Mouse (Mus musculus): ENCODE data around the gene Nebl. TPM values are rescaled to one million over a fixed set of nuclear protein-coding genes. Genes with fewer than 3 reads are reported as not detected.
A peak's percentile ranks its signal among the peaks of the same experiment; 100 is the strongest.

Nebl gene
- 10 to 100 TPM in 2 of 4 experiments, 1 to 10 TPM in 2; 6.9 to 13.0 (median 10.0) TPM for total RNA-seq (2022)

DNA sequence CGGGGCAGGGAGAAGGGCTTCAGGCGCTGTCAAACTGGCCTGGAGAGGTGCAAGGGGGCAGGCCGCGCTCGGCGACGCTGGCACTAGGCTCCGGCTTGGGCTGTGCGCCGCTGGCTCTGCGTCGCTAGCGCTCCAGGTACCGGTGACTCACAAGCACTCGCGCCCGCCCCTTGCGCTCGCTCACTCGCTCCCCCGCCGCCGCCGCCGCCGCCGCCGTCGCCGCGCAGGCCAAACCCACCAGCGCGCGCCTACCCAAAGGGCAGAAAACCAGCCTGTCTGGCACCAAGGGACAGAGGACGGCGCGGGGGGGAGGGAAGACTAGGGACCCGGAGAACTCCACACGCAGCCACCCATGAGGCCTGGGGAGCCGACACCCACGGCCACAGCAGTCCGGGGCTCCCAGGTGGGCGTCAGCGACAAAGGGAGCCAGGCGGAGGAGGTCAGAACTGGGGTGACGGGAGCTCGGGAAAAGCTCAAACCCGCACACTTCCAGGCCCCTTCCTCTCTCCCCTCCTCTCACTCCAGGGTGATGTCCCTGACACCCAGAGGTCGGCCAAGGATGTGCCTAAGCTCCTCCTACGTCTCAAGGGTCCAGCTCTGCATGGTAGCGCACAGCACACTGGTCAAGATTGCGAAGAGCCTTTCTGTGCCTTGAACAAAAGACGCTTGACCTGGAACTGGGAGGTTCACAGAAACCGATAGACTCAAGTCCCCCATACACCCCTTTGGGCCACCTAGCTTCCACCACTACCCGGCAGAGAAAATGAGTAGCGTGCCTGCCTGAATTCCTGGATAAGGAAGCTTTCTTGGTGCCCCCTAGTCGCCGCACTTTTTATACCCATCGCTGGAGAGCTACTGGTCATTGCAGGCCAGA lies at the start of gene Nebl:
Gene Nebl (minus strand): TSS at position 508 of the 874 bp plus-strand sequence.
- peak; percentile 30 for DNase-seq

DNA sequence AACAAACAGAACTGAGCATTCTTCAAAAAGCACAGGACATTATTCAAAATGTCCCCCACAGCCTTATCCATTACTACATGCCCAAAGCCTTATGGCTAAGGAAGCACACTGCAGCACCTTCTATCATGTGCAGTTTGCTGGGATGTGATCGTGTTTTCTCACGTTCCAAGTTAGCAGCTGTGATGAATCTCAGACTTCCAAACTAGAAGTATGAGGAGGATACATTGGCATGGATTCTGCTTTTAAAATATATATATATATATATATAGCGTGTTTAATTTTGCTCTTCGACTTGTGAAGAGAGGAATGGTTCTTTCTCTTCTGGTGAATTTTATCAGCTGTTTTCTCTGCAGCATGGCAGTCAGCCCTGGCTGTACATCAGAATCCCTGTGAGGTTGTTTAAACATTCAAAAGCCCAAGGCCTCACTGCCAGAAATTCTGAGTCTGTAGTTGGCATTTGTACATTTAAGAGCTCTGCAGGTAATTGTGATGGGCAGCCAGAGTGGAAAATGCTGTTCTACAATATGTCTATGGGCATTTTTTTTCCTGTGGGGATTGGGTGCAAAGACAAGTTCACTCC lies 39.1 kb upstream of the Nebl start:
- no peak for DNase-seq

DNA sequence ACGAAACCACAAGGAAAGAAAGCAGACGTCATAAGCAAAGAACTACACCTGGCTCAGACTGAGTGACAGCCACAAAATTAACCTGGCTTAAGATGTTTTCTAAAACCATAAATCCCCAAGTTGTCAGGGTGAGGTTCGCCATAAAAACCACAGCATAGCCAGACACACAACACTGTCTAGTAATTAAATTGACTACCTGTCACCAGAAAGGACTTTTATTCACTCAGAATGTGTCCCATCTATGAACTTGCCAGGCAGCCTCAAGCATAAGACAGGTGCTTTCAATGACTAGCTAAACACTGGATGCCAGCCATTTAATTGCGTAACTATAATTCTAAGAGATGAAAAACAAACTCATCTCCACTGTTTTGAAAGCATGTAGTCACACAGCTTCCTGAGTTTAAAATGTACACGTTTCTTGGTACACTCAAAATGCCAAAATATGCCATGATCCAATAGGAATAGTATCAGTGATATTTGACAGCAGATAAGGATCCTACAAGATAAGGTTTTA lies 38.0 kb upstream of the Nebl start:
- no peak for DNase-seq

DNA sequence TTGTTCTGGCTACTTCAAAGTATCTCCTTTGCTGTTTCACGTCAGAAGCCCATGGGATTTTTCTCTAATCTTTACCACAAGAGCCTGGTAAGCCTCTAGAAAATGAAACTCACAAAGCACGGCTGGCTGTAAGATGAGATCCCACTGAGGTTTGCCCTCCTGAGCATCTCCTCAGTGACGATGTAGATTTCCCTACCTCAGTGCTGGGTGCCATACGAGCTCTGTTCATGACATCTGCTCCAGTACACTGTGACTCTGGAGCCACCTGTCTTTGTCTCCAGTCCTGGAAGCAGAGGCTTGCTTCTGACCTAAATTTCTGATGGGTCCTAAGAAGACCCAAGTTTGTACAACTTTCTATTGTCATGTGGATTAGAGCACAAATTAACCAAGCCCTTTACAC lies 25.0 kb upstream of the Nebl start:
- no peak for DNase-seq

DNA sequence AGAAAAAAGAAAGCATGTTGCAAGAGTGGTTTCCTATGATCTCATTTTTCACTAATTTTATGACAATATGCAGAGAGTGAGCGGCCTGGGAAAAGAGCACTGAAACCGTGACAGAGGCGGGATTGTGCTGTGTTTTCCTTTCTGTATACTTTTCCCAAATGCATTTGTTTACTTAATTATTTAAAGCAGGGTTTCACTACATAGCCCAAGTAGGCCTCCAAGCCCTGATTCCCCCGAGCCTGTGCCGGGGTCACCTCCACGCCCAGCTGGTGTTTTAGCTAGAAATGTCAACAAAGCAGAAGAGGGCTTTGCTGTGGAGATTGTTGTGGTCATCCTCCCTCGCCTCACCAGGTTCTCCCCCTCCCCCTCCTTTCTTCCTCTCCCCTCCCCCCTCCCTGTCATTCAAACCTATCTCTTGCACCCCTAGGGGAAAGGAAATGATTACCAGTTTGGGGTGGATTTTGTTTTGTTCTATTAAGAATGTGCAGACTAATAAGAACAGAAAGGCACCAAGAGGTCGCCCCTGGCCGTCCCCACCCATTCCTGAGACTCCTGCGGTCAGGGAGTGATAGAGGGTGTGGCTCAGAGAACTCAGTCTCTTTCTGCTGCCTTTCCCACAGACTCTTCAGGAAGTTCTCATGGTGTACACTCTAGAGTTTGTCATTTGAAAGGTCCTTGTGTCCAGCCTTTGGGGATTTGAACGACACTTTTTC lies 10.9 kb upstream of the Nebl start:
- DNase-seq = no peak

DNA sequence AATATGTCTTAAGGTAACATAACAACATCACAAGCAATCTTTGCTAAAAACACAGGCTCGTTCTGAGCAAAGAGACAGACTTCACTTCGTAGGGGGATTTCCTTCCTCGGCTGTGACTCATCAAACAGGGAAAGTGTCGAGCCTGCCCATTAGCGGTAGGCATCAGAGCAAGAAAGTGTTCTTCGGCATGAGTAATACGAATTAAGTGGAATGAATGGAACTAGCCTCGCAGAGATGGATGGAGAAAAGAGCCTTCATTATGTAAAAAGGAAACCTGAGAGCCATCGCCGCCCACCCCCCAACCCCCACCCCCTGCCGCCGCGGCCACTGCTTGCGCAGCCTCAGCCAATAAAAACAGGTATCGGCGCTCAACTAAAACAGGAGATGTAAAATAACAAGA lies 10.3 kb upstream of the Nebl start:
- no peak for DNase-seq

DNA sequence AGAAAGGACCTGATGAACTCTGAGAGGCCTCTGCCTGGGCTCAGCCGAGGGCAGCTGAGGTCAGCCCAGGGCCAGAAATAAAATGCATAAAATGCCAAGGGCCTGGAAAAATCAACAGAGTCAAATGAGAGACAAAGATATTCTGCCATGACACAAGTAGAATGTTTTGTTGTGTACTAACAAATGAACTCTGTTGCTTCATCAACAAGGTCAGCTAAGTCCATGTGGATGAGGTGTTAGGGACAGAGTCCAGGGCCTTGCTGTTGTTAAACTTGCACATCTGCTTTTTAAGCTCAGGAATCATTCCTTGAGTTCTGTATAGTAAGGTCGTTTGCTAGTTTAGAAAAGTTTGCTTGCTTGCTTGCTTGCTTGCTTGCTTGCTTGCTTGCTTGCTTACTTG lies 9.2 kb upstream of the Nebl start:
- DNase-seq = no peak

DNA sequence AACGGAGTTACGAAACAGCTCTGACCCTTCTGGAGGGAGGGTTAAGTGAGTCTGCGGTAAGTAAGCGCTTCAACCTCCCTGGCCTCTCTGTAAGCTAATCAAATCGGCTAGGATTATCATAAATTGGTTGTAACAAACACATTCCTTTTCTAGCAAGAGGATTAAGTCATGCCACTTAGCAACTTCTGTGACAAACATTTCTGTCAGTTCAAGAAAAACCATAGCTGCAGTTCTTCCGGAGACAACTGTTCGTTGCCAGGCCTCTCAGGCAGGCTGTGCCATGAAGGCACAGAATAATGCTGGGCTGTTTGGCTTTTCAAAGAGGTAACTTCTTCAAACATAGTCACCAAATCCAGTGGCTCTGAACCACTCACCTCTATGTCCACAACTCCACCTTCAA lies 946 bp upstream of the Nebl start:
- DNase-seq = no peak

DNA sequence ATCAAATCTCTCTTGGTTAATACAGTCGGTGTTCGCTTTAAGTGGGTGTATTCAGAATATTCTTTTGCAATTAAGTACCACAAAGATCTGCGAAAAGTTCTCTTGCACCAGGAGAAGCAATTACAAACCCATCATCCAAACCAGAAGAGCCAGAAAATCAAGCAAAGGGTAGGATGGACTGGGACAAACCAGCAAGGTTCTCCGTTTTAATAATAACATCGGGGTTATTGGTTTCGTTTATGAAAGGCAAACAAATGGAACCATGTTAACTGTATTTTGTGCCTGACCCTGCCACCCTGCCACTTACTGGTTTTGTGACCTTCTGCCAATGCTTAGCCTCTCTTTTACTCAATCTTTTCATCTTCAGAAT lies 552 bp upstream of the Nebl start:
- no peak for DNase-seq

DNA sequence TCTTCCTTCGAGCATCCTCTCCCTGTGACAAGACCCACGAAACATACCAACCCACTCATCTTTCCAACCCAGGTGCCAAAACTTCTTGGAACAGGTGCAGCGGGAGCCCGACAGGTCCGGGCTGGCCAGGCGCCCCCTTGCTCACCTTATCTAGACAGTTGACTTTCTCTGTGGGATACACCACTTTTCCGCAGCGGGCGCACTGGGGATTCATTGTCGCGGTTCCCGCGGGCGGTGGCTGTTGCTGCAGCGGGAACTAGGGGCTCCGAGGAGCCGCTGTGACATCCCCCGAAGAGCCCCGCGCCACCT lies 662 bp downstream of the Nebl start:
- no peak for DNase-seq

DNA sequence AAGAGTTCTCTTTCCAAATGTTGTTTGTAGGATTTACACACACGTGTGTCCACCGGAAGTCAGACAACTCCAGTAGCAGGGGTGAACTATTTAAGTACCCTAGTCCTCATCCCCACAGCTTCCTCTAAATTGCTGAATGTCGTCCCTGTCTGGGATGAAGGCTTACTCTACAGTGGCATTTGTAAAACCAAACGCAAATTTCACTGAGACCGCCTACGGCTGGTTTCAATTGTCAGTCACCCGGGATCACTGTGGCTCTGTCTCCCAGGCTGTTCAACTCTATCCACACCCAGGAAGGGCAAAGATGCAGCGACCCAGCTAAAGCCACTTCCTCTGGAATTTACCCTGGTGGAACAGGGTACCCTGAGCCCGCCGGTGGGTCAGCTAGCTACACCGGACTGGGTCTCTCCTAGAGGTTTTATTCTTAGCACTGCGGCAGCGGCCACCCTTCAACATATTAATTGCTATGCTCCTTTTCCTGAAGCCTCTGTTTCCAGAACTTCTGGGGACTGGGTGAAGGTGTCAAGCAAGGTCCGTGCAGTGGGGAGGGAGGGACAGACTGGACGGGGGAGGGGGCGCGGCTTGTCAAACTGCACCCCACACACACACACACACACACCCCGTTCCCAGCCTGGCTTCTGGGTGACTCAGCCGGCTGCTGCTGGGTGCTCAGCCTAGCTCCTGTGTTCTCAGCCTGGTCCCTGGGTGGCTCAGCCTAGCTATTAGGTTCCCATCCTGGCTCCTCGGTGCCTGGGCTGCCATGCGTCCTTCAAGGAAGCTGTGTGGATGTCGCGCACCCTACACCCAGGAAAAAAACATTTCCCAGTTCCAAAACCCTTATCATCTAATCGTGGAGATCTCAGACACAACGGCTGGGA lies 1.3 kb downstream of the Nebl start:
- DNase-seq = peak; percentile 5

DNA sequence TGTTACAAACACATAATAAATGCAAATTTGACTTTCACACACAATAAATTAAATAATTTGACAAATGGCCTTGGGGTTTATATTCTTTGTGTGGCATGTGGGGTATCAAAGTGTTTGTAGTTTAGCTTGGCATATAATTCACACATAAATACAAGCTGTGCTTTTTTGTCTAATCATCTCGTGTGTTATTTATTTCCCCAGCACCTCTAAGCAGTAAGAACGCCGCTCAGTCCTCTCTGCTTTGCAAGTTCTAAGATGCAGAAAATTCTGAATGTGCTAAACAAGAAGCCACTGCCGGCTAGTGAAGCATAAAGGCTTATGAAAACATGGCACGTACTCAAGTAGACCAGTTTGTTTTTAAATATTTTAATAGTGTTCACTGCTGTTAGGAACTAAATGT lies 6.9 kb downstream of the Nebl start:
- DNase-seq = no peak

DNA sequence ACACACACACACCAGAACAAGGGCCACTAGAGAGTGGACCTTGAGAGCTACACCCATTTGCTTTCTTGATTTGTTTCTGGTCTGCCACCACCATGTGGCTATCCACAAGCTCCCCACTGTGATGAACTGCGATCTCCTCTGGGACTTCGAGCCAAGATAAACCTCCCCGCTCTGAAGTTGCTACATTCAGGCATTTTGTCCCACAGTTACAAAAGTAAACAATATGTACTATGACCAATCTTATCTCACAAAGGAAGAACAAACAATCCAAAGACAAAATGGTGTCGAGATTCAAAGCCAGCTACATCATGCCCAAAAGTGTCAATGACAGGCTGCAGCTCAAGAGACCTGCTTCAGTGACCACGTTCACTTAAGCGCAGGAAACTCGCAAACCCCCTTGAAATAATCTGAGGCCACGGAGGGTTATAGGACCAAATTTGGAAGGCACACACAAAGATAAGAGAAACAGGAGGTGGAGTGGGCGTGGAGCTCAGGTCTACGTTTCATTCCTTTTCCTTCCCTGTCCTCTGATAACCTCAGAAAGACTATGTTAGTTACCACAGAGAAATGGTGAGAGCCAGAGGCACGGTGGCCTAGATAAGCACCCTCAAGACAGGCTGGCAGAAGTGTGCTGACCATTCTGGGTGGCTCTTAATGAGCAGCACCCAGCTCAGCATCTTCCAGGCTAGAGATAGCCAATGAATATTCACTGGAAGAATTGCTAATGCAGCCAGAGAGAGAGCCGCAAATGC lies 7.8 kb downstream of the Nebl start:
- DNase-seq = no peak

DNA sequence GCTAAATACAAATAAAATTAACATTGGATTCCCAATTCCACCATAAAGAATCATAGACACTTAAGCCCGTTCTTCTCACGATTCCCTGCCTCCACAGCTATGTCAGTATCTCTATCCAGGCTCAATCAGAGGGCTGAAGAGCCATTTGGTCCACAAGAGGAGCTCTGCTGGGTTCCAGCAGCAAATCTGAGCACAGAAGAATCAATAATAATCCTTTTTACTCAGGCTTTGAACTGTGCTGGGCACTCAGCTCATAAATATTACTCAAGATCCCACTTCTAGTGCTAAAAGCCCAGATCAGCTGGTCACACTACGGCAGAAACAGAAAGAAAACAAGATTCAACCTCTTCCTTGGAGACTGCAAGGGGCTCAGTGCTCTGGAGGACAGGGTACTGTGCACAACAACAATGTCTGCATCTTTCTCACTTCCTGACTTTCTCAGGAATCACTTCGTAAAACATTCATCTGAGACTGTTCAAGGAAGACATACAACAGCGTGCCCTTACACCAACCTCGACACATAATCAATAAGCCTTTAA lies 10.0 kb downstream of the Nebl start:
- DNase-seq = no peak

DNA sequence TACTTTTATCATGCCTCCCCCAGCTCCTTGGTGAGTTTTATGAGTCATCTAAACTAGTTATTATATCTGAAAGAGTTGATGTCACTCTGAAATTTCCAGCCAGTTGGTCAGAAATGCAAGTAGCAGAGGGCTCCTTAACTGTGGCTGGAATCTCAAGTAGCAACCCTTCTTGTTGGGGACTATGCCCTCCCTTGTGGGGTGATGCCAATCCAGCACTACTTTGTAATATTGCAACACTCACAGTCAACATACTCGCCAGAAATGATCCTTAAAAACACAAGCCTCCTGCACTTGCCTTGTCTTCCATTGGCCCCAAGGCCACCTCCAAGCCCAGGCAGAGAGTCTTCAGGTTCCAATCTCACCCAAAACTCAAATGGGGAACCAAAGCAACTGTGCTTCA lies 13.0 kb downstream of the Nebl start:
- DNase-seq = no peak

DNA sequence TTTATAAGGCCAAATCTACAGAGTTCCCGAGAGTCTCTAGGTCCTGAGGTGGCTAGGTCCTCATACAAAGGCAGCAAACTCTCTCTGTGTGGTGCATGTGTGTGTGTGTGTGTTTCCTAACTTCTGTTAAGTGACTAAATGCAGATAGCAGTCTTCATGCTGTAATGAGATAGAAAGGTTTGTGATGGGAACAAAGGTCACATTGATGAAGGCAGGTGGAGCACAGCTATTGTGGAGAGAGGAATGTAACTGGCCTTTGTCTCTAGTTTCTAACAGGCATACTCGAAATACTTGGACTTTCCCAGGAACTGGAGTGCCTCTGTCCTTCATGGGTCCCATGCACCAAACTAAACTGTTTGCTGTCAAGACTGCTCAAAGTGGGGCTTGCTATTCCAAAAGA lies 14.1 kb downstream of the Nebl start:
- no peak for DNase-seq

DNA sequence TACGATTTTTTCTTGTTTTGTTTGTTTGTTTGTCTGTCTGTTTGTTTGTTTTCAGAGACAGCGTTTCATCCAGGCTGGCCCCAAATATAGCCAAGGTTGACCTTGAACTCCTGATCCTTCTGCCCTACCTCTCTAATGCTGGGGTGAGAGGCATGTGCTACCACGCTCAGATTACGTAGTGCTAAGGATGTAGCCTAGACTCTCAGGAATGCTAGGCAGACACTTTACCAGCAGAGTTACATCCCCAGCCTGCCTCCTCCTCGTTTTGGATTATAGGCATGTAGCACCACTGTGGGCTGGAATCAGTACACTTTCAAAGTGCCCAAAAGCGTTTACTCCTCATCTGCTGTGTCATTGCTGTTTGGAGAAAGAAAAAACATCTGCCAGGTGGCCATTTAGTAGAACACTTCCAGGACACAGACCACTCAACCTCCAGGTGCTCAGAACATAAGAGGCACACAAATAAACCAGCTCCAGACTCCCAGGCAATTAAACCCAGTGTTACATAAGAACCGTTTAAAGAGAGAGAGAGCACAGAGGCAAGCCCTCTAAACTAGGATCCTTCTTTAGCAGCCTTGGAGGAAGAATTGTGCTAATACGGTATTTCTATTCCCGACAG lies 16.0 kb downstream of the Nebl start:
- DNase-seq = no peak

DNA sequence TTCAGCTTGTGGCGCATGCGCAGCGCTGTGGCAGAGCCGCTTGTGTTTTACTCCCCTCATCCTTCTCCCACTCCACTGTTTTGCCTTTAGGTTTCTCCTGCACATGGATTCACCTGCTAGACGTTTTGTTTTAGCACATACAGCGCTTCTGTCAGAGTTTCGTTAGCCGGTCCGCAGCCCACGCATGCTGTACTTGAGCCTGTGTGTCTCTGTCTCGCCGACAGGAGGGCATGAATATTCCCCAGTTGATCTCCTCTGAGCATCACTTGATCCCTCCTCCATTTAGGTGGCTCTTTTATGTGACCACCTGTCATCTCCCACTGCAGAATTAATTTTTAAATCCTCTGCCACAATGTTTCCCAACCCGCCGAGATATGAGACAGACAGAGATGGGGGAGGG lies 16.6 kb downstream of the Nebl start:
- no peak for DNase-seq

DNA sequence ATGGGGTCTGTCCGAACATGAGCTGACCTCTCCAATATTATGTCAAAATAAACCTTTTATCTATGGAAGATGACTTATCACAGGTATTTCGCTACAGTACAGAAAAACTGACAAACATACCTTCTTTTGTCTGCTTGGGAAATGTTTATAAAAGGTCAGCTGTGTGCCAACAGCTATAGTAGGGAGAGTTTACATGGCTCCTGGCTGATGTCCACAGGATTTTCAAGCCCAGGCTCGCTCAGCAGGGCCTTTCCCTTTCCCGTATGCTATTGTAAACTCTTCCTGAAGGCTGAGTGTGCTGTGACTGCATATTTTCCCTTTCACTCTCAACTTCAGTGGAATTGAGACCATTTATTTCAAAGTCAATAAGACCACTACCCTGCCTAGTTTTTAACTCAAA lies 17.1 kb downstream of the Nebl start:
- no peak for DNase-seq

DNA sequence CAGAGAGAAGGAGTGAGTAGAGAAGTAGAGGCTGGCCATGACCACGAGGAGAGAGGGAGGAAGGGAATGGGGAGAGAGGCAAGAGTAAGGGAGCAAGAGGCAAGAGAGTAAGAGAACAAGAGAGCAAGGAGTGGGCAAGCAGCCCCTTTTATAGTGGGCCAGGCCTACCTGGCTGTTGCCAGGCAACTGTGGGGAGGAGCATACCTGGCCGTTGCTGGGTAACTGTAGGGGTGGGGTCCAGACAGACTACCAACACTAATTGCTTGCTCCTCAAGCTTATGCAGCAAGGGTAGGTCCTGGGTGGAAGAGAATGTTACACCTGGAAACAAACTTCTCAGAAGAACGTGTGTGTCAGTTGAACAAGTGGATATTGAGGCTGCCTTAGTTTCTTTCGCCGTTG lies 20.0 kb downstream of the Nebl start:
- no peak for DNase-seq

DNA sequence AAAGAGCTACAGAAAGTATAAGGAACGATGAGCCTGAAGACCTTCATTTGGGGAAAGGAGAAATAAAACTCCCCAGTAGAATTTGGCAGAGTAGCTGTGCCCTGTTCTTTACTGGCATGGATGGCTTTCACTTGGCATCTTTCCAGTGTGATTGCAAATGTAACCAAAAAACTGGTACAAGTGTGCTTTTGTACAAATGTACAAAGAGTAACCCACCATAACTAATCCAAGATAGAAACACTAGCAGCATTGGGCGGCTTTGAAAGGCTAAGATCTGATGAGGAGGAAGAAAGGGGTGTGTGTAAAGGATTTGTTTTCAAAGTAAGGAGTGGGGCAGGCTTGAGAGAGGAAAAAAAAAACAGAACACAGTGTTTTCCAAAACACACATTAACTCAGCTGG lies 21.2 kb downstream of the Nebl start:
- no peak for DNase-seq

Measured in adrenal gland, adult 8-10 months (tissue).